ENCODE assay signal across 11 mouse cellular contexts in the genomic region with DNA sequence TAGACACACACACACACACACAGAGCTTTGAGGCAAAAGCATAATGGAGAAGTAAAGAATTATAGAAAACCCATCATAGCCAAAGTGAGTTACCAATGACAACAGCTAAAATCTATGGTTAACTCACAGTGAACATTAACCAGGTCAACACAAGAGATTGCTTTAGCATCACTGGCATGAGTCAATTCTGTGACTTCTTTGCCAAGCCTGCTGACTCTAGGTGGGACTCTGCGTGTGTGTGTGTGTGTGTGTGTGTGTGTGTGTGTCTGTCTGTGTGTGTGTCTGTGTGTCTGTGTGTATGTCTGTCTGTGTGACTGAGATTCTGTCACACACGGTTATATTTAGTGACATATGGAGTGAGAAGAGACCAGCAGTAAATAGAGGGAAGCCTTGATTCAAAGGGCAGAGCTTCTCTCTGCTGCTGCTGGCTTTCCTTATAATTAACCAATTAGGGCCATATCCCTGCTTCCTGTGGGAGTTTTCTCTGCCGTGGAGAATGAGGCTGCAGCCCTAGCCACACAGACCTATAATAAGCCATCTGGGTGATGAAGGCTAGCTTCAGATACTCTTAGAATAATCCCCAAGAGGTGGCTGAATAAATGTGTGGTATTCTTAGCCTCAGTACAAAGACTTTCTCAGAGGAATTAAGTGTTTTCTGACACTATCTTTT. TPM values are rescaled to one million over a fixed set of nuclear protein-coding genes. Genes with fewer than 3 reads are reported as not detected.
A peak's percentile ranks its signal among the peaks of the same experiment; 100 is the strongest.
DNase-seq lines count a peak whose midpoint lies in the region; ATAC-seq and TF ChIP-seq lines count a peak whose summit lies in the region.
"Had no signal": no experiment of that assay in that cellular context is flagged by ENCODE, and none has a peak within 500 bp of the region (broad histone marks: within the 10 kb centered on the region; RNA-seq: fewer than 3 reads in every experiment).

No protein-coding gene starts in this region.

- peaks cover 11% of the 10 kb centered on the region for H3K4me1 ChIP-seq in liver, postnatal 0 days (ENCODE audit: insufficient read depth)
- peaks cover 8% of the 10 kb centered on the region; the same call in 1 of the 2 replicates for H3K4me1 ChIP-seq in liver, embryonic 12.5 days
- peaks cover 70% of the 10 kb centered on the region for H3K4me1 ChIP-seq in hindbrain, embryonic 13.5 days (replicated peaks)

- H3K9me3 ChIP-seq in liver, postnatal 0 days (ENCODE audit: low read length) = no peaks in the 10 kb centered on the region
- H3K9me3 ChIP-seq in liver, embryonic 12.5 days (replicated peaks) = no peaks in the 10 kb centered on the region
- no peaks in the 10 kb centered on the region for H3K9me3 ChIP-seq in hindbrain, embryonic 13.5 days
- H3K9me3 ChIP-seq: limb, embryonic 15.5 days had no signal

- peak; percentile 72 for ATAC-seq in liver, postnatal 0 days
- no peak for ATAC-seq in liver, embryonic 12.5 days
- no peak for ATAC-seq in hindbrain, embryonic 13.5 days (ENCODE audit: low FRiP score)

- H3K4me3 ChIP-seq in liver, postnatal 0 days (ENCODE audit: low read depth, low read length) = no peak overlapping the region
- H3K4me3 ChIP-seq in liver, embryonic 12.5 days = no peak overlapping the region
- peak overlapping the region; percentile 4; the same call in 1 of the 2 replicates for H3K4me3 ChIP-seq in hindbrain, embryonic 13.5 days
- H3K4me3 ChIP-seq: limb, embryonic 15.5 days had no signal

- no peak overlapping the region for H3K27ac ChIP-seq in liver, postnatal 0 days (ENCODE audit: low read depth)
- H3K27ac ChIP-seq in liver, embryonic 12.5 days = no peak overlapping the region
- H3K27ac ChIP-seq in hindbrain, embryonic 13.5 days = peak overlapping the region; percentile 91

- no peak overlapping the region for H3K4me2 ChIP-seq in liver, postnatal 0 days (ENCODE audit: low read depth, low read length)
- H3K4me2 ChIP-seq in liver, embryonic 12.5 days = no peak overlapping the region
- peak overlapping the region; percentile 83 for H3K4me2 ChIP-seq in hindbrain, embryonic 13.5 days
- H3K4me2 ChIP-seq: limb, embryonic 15.5 days had no signal

- no peak for TF ChIP-seq CTCF in liver, postnatal 0 days (IDR thresholded peaks at IDR 0.05; ENCODE audit: low read depth)

- WGBS in liver, postnatal 0 days (ENCODE audit: insufficient replicate concordance) = 49% methylated on average over 3 of the region's 3 CpGs
- WGBS in liver, embryonic 12.5 days (ENCODE audit: insufficient replicate concordance) = 34% methylated on average over 3 of the region's 3 CpGs
- 40% methylated on average over 3 of the region's 3 CpGs for WGBS in hindbrain, embryonic 13.5 days

- H3K9ac ChIP-seq in liver, postnatal 0 days (replicated peaks) = no peak overlapping the region
- no peak overlapping the region for H3K9ac ChIP-seq in liver, embryonic 12.5 days
- peak overlapping the region; percentile 62 for H3K9ac ChIP-seq in hindbrain, embryonic 13.5 days
- H3K9ac ChIP-seq: limb, embryonic 15.5 days had no signal

- no peak for TF ChIP-seq EP300 in liver, postnatal 0 days (IDR thresholded peaks at IDR 0.05; ENCODE audit: low read depth)

- no peaks in the 10 kb centered on the region for H3K36me3 ChIP-seq in liver, postnatal 0 days (replicated peaks; ENCODE audit: insufficient read depth, low read length)
- no peaks in the 10 kb centered on the region for H3K36me3 ChIP-seq in liver, embryonic 12.5 days
- H3K36me3 ChIP-seq in hindbrain, embryonic 13.5 days = 0 out of 2 replicates have a peak, but pooled peaks cover 1% of the 10 kb centered on the region
- H3K36me3 ChIP-seq: limb, embryonic 15.5 days had no signal

- H3K27me3 ChIP-seq in liver, postnatal 0 days (ENCODE audit: insufficient read depth, low read length) = peaks cover 14% of the 10 kb centered on the region
- H3K27me3 ChIP-seq in liver, embryonic 12.5 days (replicated peaks) = peaks cover 62% of the 10 kb centered on the region
- H3K27me3 ChIP-seq in hindbrain, embryonic 13.5 days = no peaks in the 10 kb centered on the region
- H3K27me3 ChIP-seq: limb, embryonic 15.5 days had no signal

- DNase-seq in cerebellum, postnatal 10 days = peak; percentile 52 to 54
- DNase-seq in cerebellum, adult 9-10 months = no peak
- no peak for DNase-seq in liver, postnatal 0 days
- DNase-seq in retina, embryonic 14.5 days (ENCODE audit: low spot score) = peak; percentile 56
- no peak for DNase-seq in spleen, adult 12 weeks (ENCODE audit: low spot score)
- no peak for DNase-seq in thymus, postnatal 14 days
- DNase-seq: adrenal gland, postnatal 10 days; kidney, adult 11 months had no signal

RNA-seq across cellular contexts. Expression of a gene that starts 14.5 kb away (rescaled TPM):
- polyA plus RNA-seq in liver, postnatal 0 days (2015; fragmentation: Nextera tagmentation; extraction: Ambion mirVana) = 3.6 and 3.7 TPM in 2 replicates
- polyA plus RNA-seq in liver, embryonic 12.5 days (2016; fragmentation: Nextera tagmentation; extraction: Ambion mirVana) = 1.1 and 1.2 TPM in 2 replicates
- polyA plus RNA-seq in hindbrain, embryonic 13.5 days (2015; fragmentation: Nextera tagmentation; extraction: Ambion mirVana) = 35.0 and 36.4 TPM in 2 replicates

RNA-seq across cellular contexts. Expression of a gene that starts 21.5 kb away (rescaled TPM):
- polyA plus RNA-seq in liver, postnatal 0 days (2015; fragmentation: Nextera tagmentation; extraction: Ambion mirVana) = 11.6 and 13.9 TPM in 2 replicates
- polyA plus RNA-seq in liver, embryonic 12.5 days (2016; fragmentation: Nextera tagmentation; extraction: Ambion mirVana) = 2.0 and 2.5 TPM in 2 replicates
- polyA plus RNA-seq in hindbrain, embryonic 13.5 days (2015; fragmentation: Nextera tagmentation; extraction: Ambion mirVana) = 1.1 and 1.9 TPM in 2 replicates

RNA-seq across cellular contexts. Expression of a gene that starts 26.3 kb away (rescaled TPM):
- polyA plus RNA-seq in liver, postnatal 0 days (2015; fragmentation: Nextera tagmentation; extraction: Ambion mirVana) = 9.1 and 14.2 TPM in 2 replicates
- polyA plus RNA-seq in liver, embryonic 12.5 days (2016; fragmentation: Nextera tagmentation; extraction: Ambion mirVana) = 6.6 and 7.8 TPM in 2 replicates
- polyA plus RNA-seq in hindbrain, embryonic 13.5 days (2015; fragmentation: Nextera tagmentation; extraction: Ambion mirVana) = 10.7 and 11.3 TPM in 2 replicates

RNA-seq across cellular contexts. Expression of a gene that starts 27.4 kb away (rescaled TPM):
- 0.86 and 1.2 TPM in 2 replicates for polyA plus RNA-seq in liver, postnatal 0 days (2015; fragmentation: Nextera tagmentation; extraction: Ambion mirVana)
- 0.82 and 1.2 TPM in 2 replicates for polyA plus RNA-seq in liver, embryonic 12.5 days (2016; fragmentation: Nextera tagmentation; extraction: Ambion mirVana)
- polyA plus RNA-seq in hindbrain, embryonic 13.5 days (2015; fragmentation: Nextera tagmentation; extraction: Ambion mirVana) = 1.3 and 1.7 TPM in 2 replicates

RNA-seq across cellular contexts. Expression of a gene that starts 43.2 kb away (rescaled TPM):
- polyA plus RNA-seq in liver, postnatal 0 days (2015; fragmentation: Nextera tagmentation; extraction: Ambion mirVana) = 4.9 and 6.6 TPM in 2 replicates
- 11.5 and 13.7 TPM in 2 replicates for polyA plus RNA-seq in liver, embryonic 12.5 days (2016; fragmentation: Nextera tagmentation; extraction: Ambion mirVana)
- 11.5 and 12.3 TPM in 2 replicates for polyA plus RNA-seq in hindbrain, embryonic 13.5 days (2015; fragmentation: Nextera tagmentation; extraction: Ambion mirVana)

Comparison
In these comparisons a context has a peak if more than half of its experiments do, and no peak if none do; other contexts are left out.
1. DNase-seq: peak in cerebellum, postnatal 10 days (2 of 2) and retina, embryonic 14.5 days (single experiment); none in cerebellum, adult 9-10 months (single experiment), liver, postnatal 0 days (single experiment), spleen, adult 12 weeks (single experiment) and thymus, postnatal 14 days (single experiment).